Mouse (Mus musculus): ENCODE results near the gene Birc5. TPM values are rescaled to one million over a fixed set of nuclear protein-coding genes. Genes with fewer than 3 reads are reported as not detected.

Birc5 gene
- total and polyA plus RNA-seq, 3 experiments, result 193 to 289 (median 270) TPM

DNA sequence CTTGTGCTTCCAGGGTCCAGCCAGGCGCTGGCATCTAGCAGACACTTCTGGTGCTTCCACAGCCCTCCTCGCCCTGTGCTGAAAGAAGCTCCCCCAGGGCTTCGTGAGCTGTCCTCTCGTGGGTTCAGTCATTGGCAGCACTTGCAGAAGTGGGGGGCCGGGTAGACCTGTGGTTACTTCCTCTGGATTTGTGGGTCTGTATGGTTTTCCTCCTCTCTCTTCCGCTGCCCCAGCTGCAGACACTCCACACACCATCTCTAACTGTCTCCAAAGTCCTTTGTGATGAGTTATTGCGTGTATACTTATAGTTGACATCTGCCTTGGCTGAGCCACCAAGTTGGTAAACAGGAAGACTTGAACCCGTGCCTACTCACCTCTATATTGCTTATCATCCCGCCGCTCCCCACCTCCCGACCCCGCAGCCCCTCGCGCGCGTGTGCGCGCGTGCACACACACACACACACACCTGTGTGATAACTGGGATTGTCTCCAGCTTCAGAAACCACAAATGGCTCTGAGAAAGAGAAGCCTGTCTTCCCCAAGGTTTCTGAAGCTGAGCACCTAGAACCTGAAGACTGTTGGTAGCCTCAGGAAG, 42.6 kb downstream of the Birc5 start:
- Histone ChIP-seq H3K4me1 (ENCODE audit: control insufficient read depth in 1 of 2, insufficient read depth in 2 of 2) (peaks cover 5 to 11% of the 10 kb centered on the region in 2 experiments; a peak in 3 of 4 replicates), H3K79me2 (replicated peaks; ENCODE audit: control insufficient read depth, extremely low read depth, insufficient read depth, poor library complexity, severe bottlenecking) (no peaks in the 10 kb centered on the region), H3K27me3 (replicated peaks) (peaks cover 91% of the 10 kb centered on the region), H3K27ac (ENCODE audit: insufficient read depth, low read depth) (no peak overlapping the region), H3K9me3 (replicated peaks; ENCODE audit: low read length) (peaks cover 7% of the 10 kb centered on the region), H3K9ac (ENCODE audit: insufficient read depth, low read depth) (no peak overlapping the region), H3K4me3 (replicated peaks in 1 of 3; ENCODE audit: low read depth in 2 of 3, low read length in 2 of 3, poor library complexity in 1 of 3) (no peak overlapping the region), H3K4me2 (ENCODE audit: insufficient read depth, low read depth, poor library complexity, severe bottlenecking) (no peak overlapping the region), H3K36me3 (replicated peaks in 1 of 2; ENCODE audit: control insufficient read depth in 1 of 2, insufficient read depth in 1 of 2, low read length in 1 of 2) (no peaks in the 10 kb centered on the region)
- dilution Hi-C loops (cut with MboI; ENCODE audit: extremely low pct_ligation_motif_present, extremely low pct_unique_long_range_greater_than_20kb, low sequenced_read_pairs) (no loop called here), in situ Hi-C loops (cut with MboI; ENCODE audit: low pct_ligation_motif_present, low pct_unique_long_range_greater_than_20kb, low sequenced_read_pairs) (no loop called here)
- no peak for DNase-seq (ENCODE audit: extremely low read depth)
- no peak for TF ChIP-seq SIN3A (IDR thresholded peaks at IDR 0.05; ENCODE audit: low read length)
- TF ChIP-seq UBTF (IDR thresholded peaks at IDR 0.05; ENCODE audit: low read depth, low read length), result no peak
- TF ChIP-seq MAX (IDR thresholded peaks at IDR 0.05; ENCODE audit: low read length), result no peak
- no peak for TF ChIP-seq POLR2A (IDR thresholded peaks at IDR 0.05; ENCODE audit: low read depth, low read length)
- no peak for TF ChIP-seq EP300 (IDR thresholded peaks at IDR 0.05; ENCODE audit: low read length)

DNA sequence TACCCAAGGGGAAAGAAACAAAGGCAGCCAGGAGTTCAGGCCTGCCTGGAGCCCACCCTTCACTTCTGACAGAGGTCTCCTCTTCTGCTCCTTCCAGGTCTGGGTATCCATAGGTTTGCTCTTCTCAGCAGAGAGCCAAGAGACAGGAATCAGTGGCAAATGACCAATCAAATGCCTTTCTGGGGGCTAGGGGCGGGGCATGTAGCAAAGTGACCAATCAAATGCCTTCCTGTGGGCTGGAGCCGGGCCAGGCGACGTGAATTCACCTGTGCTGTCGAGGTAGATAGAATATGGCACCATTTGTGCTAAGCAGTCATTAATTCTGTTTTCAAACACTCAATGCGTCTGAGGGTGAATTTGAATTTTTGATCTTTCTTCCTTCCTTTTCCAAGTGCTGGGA, 43.1 kb downstream of the Birc5 start:
- DNase-seq (ENCODE audit: extremely low read depth), result no peak
- Histone ChIP-seq H3K27ac (ENCODE audit: insufficient read depth, low read depth) (no peak overlapping the region), H3K79me2 (replicated peaks; ENCODE audit: control insufficient read depth, extremely low read depth, insufficient read depth, poor library complexity, severe bottlenecking) (no peaks in the 10 kb centered on the region), H3K4me1 (ENCODE audit: control insufficient read depth in 1 of 2, insufficient read depth in 2 of 2) (peaks cover 5 to 11% of the 10 kb centered on the region in 2 experiments; a peak in 3 of 4 replicates), H3K27me3 (replicated peaks) (peaks cover 87% of the 10 kb centered on the region), H3K4me2 (ENCODE audit: insufficient read depth, low read depth, poor library complexity, severe bottlenecking) (no peak overlapping the region), H3K9me3 (replicated peaks; ENCODE audit: low read length) (peaks cover 7% of the 10 kb centered on the region), H3K9ac (ENCODE audit: insufficient read depth, low read depth) (no peak overlapping the region), H3K36me3 (replicated peaks in 1 of 2; ENCODE audit: control insufficient read depth in 1 of 2, insufficient read depth in 1 of 2, low read length in 1 of 2) (no peaks in the 10 kb centered on the region), H3K4me3 (replicated peaks in 1 of 3; ENCODE audit: low read depth in 2 of 3, low read length in 2 of 3, poor library complexity in 1 of 3) (no peak overlapping the region)
- TF ChIP-seq CHD2 (IDR thresholded peaks at IDR 0.05; ENCODE audit: low read length) (0 out of 2 replicates have a peak, but pooled peaks have one; percentile 53), BHLHE40 (IDR thresholded peaks at IDR 0.05; ENCODE audit: low read depth, low read length) (no peak), TCF12 (IDR thresholded peaks at IDR 0.05; ENCODE audit: low read depth, low read length) (no peak), EP300 (IDR thresholded peaks at IDR 0.05; ENCODE audit: low read length) (no peak)
- dilution Hi-C loops (cut with MboI; ENCODE audit: extremely low pct_ligation_motif_present, extremely low pct_unique_long_range_greater_than_20kb, low sequenced_read_pairs) (no loop called here), in situ Hi-C loops (cut with MboI; ENCODE audit: low pct_ligation_motif_present, low pct_unique_long_range_greater_than_20kb, low sequenced_read_pairs) (no loop called here)

DNA sequence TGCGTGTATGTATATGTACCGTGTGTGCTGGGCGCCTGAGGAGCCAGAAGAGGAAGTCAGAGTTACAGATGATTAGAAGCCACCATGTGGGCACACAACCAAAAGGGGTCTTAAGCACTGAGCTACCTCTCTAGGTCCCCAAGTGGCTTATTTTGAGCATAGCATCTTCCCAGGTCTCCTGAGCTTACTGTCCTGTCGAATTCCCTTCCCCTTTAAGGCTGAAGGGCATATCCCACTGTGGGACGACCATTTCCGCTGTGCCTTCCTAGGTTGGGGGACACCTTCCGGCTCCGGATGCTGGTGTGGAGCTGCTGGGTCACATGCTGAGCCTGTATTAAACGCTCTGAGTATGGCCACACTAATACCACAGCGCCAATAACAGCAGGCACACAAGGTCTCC, 45.6 kb downstream of the Birc5 start:
- Histone ChIP-seq H3K9me3 (replicated peaks; ENCODE audit: low read length) (no peaks in the 10 kb centered on the region), H3K27me3 (replicated peaks) (peaks cover 65% of the 10 kb centered on the region), H3K4me1 (ENCODE audit: control insufficient read depth in 1 of 2, insufficient read depth in 2 of 2) (peaks cover 1 to 6% of the 10 kb centered on the region in 2 experiments; a peak in 3 of 4 replicates), H3K79me2 (replicated peaks; ENCODE audit: control insufficient read depth, extremely low read depth, insufficient read depth, poor library complexity, severe bottlenecking) (no peaks in the 10 kb centered on the region), H3K27ac (ENCODE audit: insufficient read depth, low read depth) (no peak overlapping the region), H3K4me2 (ENCODE audit: insufficient read depth, low read depth, poor library complexity, severe bottlenecking) (no peak overlapping the region), H3K36me3 (replicated peaks in 1 of 2; ENCODE audit: control insufficient read depth in 1 of 2, insufficient read depth in 1 of 2, low read length in 1 of 2) (no peaks in the 10 kb centered on the region), H3K4me3 (replicated peaks in 1 of 3; ENCODE audit: low read depth in 2 of 3, low read length in 2 of 3, poor library complexity in 1 of 3) (no peak overlapping the region), H3K9ac (ENCODE audit: insufficient read depth, low read depth) (no peak overlapping the region)
- dilution Hi-C loops (cut with MboI; ENCODE audit: extremely low pct_ligation_motif_present, extremely low pct_unique_long_range_greater_than_20kb, low sequenced_read_pairs) (no loop called here), in situ Hi-C loops (cut with MboI; ENCODE audit: low pct_ligation_motif_present, low pct_unique_long_range_greater_than_20kb, low sequenced_read_pairs) (no loop called here)
- TF ChIP-seq USF2 (conservative IDR thresholded peaks at IDR 0.05; ENCODE audit: low read depth, low read length), result no peak
- DNase-seq (ENCODE audit: extremely low read depth), result no peak

Data from CH12.LX (cell line).